Mouse (Mus musculus): ENCODE results near the gene Slc22a13. TPM values are rescaled to one million over a fixed set of nuclear protein-coding genes. Genes with fewer than 3 reads are reported as not detected.
"Not testable (repeated sequence)": the region's sequence is repeated elsewhere in the genome, so short reads cannot be mapped to it uniquely, and the experiment has no call there.

Slc22a13 gene
- total RNA-seq (2021) = not detected

GRCm38 (mm10) chr9:119208998-119209397 lies at the start of gene Slc22a13:
TSS of gene Slc22a13 (minus strand) at chr9:119209098.
- no peak for DNase-seq

GRCm38 (mm10) chr9:119258128-119258527 lies 49.2 kb upstream of the Slc22a13 start:
- no peak for DNase-seq

GRCm38 (mm10) chr9:119256161-119256560 lies 47.3 kb upstream of the Slc22a13 start:
- no peak for DNase-seq

- no peak for DNase-seq
These were observed 46.2 kb upstream of the Slc22a13 start for GRCm38 (mm10) chr9:119255096-119255495.

- DNase-seq = no peak
These were observed 45.3 kb upstream of the Slc22a13 start for GRCm38 (mm10) chr9:119254187-119254586.

GRCm38 (mm10) chr9:119247996-119248395 lies 39.1 kb upstream of the Slc22a13 start:
- DNase-seq = no peak

- peak; percentile 58 for DNase-seq
These were observed 37.9 kb upstream of the Slc22a13 start for GRCm38 (mm10) chr9:119246826-119247225.

- DNase-seq = no peak
These were observed 35.1 kb upstream of the Slc22a13 start for GRCm38 (mm10) chr9:119243981-119244380.

GRCm38 (mm10) chr9:119241169-119241865 lies 32.4 kb upstream of the Slc22a13 start:
- no peak for DNase-seq

- DNase-seq = no peak
These were observed 31.5 kb upstream of the Slc22a13 start for GRCm38 (mm10) chr9:119240286-119240997.

GRCm38 (mm10) chr9:119239274-119239673 lies 30.4 kb upstream of the Slc22a13 start:
- DNase-seq = no peak

- DNase-seq = no peak
These were observed 29.9 kb upstream of the Slc22a13 start for GRCm38 (mm10) chr9:119238796-119239195.

- no peak for DNase-seq
These were observed 22.7 kb upstream of the Slc22a13 start for GRCm38 (mm10) chr9:119231552-119231951.

- DNase-seq = no peak
These were observed 21.9 kb upstream of the Slc22a13 start for GRCm38 (mm10) chr9:119230829-119231228.

GRCm38 (mm10) chr9:119220249-119220648 lies 11.4 kb upstream of the Slc22a13 start:
- DNase-seq = no peak

GRCm38 (mm10) chr9:119219667-119220066 lies 10.8 kb upstream of the Slc22a13 start:
- no peak for DNase-seq

GRCm38 (mm10) chr9:119215341-119215740 lies 6.4 kb upstream of the Slc22a13 start:
- DNase-seq = not testable (repeated sequence)

- DNase-seq = no peak
These were observed 5.7 kb upstream of the Slc22a13 start for GRCm38 (mm10) chr9:119214601-119215000.

- DNase-seq = no peak
These were observed 4.1 kb upstream of the Slc22a13 start for GRCm38 (mm10) chr9:119212996-119213395.

- no peak for DNase-seq
These were observed 1.8 kb downstream of the Slc22a13 start for GRCm38 (mm10) chr9:119207113-119207512.

GRCm38 (mm10) chr9:119206666-119207065 lies 2.2 kb downstream of the Slc22a13 start:
- DNase-seq = no peak

GRCm38 (mm10) chr9:119205756-119206155 lies 3.1 kb downstream of the Slc22a13 start:
- DNase-seq = no peak

GRCm38 (mm10) chr9:119203617-119204016 lies 5.3 kb downstream of the Slc22a13 start:
- DNase-seq = no peak

- no peak for DNase-seq
These were observed 7.2 kb downstream of the Slc22a13 start for GRCm38 (mm10) chr9:119201653-119202052.

All from heart, postnatal 4 days (tissue).